Mouse (Mus musculus): ENCODE measurements around the gene Sh3gl2. TPM values are rescaled to one million over a fixed set of nuclear protein-coding genes. Genes with fewer than 3 reads are reported as not detected.
A peak's percentile ranks its signal among the peaks of the same experiment; 100 is the strongest.

The Sh3gl2 gene
- total and polyA plus RNA-seq, 3 experiments, result not detected

DNA sequence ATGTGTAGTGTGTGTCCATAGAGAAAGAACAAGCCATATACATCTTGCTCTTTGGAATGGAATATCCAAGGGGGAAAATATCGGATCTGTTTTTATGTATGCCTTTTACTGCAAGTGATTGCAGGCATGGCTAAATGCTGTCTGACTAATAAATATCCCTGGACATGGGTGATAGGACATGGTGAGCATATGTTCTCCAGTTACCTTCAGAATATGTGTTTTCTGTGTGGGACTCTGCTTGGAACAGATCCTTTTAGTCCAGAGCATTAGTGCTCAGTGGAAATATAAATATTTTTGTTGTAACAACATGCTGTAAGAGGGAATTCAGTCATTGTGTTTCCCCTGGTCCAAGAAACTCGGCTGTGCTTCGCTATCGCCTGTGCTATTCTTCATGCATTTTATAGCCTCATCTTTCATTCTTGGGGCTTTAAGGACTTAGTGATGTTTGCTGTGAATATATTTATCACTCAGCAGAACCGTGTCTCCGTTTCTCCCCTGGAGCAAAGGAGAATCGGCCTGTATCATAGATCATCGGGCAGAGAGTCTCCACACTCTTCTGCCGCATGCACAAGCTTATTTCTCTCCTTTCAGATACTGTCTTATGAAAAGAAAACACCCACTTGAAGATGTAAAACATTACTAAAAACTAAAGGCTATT is 26.4 kb upstream of the Sh3gl2 start:
- no peaks in the 10 kb centered on the region for H3K79me2 ChIP-seq (replicated peaks; ENCODE audit: control insufficient read depth, extremely low read depth, insufficient read depth, poor library complexity, severe bottlenecking)
- TF ChIP-seq EP300 (IDR thresholded peaks at IDR 0.05; ENCODE audit: low read length) (no peak), ETS1 (conservative IDR thresholded peaks at IDR 0.05; ENCODE audit: low read depth, low read length) (no peak), JUN (IDR thresholded peaks at IDR 0.05; ENCODE audit: insufficient read depth, low read depth, low read length) (no peak), BHLHE40 (IDR thresholded peaks at IDR 0.05; ENCODE audit: low read depth, low read length) (no peak), SMC3 (IDR thresholded peaks at IDR 0.05; ENCODE audit: low read depth, low read length) (no peak), NRF1 (IDR thresholded peaks at IDR 0.05; ENCODE audit: low read depth, low read length) (no peak), NELFE (IDR thresholded peaks at IDR 0.05; ENCODE audit: low read depth, low read length) (no peak), JUND (conservative IDR thresholded peaks at IDR 0.05; ENCODE audit: low read depth, low read length) (no peak), MYC (IDR thresholded peaks at IDR 0.05; ENCODE audit: low read depth, low read length) (no peak), RCOR1 (conservative IDR thresholded peaks at IDR 0.05; ENCODE audit: low read depth, low read length) (no peak), MXI1 (IDR thresholded peaks at IDR 0.05; ENCODE audit: low read depth, low read length) (no peak), MAZ (IDR thresholded peaks at IDR 0.05; ENCODE audit: low read depth, low read length) (no peak), ZMIZ1 (IDR thresholded peaks at IDR 0.05; ENCODE audit: low read depth, low read length) (no peak), RAD21 (IDR thresholded peaks at IDR 0.05; ENCODE audit: low read depth, low read length) (no peak), ELF1 (IDR thresholded peaks at IDR 0.05; ENCODE audit: low read depth, low read length) (no peak), USF2 (conservative IDR thresholded peaks at IDR 0.05; ENCODE audit: low read depth, low read length) (no peak), GABPA (IDR thresholded peaks at IDR 0.05; ENCODE audit: insufficient replicate concordance, low read depth, low read length) (no peak), USF1 (IDR thresholded peaks at IDR 0.05; ENCODE audit: low read depth, low read length) (no peak), ZC3H11A (IDR thresholded peaks at IDR 0.05; ENCODE audit: low read depth, low read length) (no peak), PAX5 (IDR thresholded peaks at IDR 0.05; ENCODE audit: low read length) (no peak)
- H3K4me3 ChIP-seq (replicated peaks in 1 of 3; ENCODE audit: low read depth in 2 of 3, low read length in 2 of 3, poor library complexity in 1 of 3), result no peak overlapping the region
- dilution Hi-C loops (cut with MboI; ENCODE audit: extremely low pct_ligation_motif_present, extremely low pct_unique_long_range_greater_than_20kb, low sequenced_read_pairs) (no loop called here), in situ Hi-C loops (cut with MboI; ENCODE audit: low pct_ligation_motif_present, low pct_unique_long_range_greater_than_20kb, low sequenced_read_pairs) (no loop called here)
- no peak overlapping the region for H3K27ac ChIP-seq (ENCODE audit: insufficient read depth, low read depth)
- no peaks in the 10 kb centered on the region for H3K4me1 ChIP-seq (ENCODE audit: control insufficient read depth in 1 of 2, insufficient read depth in 2 of 2)
- no peak overlapping the region for H3K9ac ChIP-seq (ENCODE audit: insufficient read depth, low read depth)
- peaks cover 40% of the 10 kb centered on the region for H3K9me3 ChIP-seq (replicated peaks; ENCODE audit: low read length)
- no peak for DNase-seq (ENCODE audit: extremely low read depth)
- no peaks in the 10 kb centered on the region for H3K27me3 ChIP-seq (replicated peaks)
- H3K36me3 ChIP-seq (replicated peaks in 1 of 2; ENCODE audit: control insufficient read depth in 1 of 2, insufficient read depth in 1 of 2, low read length in 1 of 2), result no peaks in the 10 kb centered on the region
- no peak overlapping the region for H3K4me2 ChIP-seq (ENCODE audit: insufficient read depth, low read depth, poor library complexity, severe bottlenecking)

DNA sequence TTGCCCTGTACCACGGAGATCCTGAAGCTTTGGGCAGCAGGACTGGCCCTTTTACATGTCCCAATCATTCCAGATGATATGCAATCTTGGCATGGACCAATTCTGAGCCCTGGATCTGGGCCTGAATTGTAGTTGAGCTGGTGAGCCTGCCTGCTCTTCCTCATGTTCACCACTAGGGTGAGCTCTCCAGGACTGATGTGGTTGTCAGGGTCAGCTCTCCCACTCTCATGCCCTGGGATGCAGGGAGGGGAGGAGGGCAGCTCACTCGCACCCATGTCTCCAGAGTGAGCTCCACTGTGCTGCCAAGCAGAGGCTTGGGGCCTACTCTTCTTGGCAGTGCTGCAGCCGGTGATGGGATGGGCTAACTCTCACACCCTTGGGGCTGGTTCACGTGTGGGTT is 18.9 kb upstream of the Sh3gl2 start:
- no peaks in the 10 kb centered on the region for H3K27me3 ChIP-seq (replicated peaks)
- no peak overlapping the region for H3K9ac ChIP-seq (ENCODE audit: insufficient read depth, low read depth)
- no peak for DNase-seq (ENCODE audit: extremely low read depth)
- no peak overlapping the region for H3K27ac ChIP-seq (ENCODE audit: insufficient read depth, low read depth)
- H3K9me3 ChIP-seq (replicated peaks; ENCODE audit: low read length), result peaks cover 38% of the 10 kb centered on the region
- H3K4me1 ChIP-seq (ENCODE audit: control insufficient read depth in 1 of 2, insufficient read depth in 2 of 2), result no peaks in the 10 kb centered on the region
- dilution Hi-C loops (cut with MboI; ENCODE audit: extremely low pct_ligation_motif_present, extremely low pct_unique_long_range_greater_than_20kb, low sequenced_read_pairs) (no loop called here), in situ Hi-C loops (cut with MboI; ENCODE audit: low pct_ligation_motif_present, low pct_unique_long_range_greater_than_20kb, low sequenced_read_pairs) (no loop called here)
- H3K79me2 ChIP-seq (replicated peaks; ENCODE audit: control insufficient read depth, extremely low read depth, insufficient read depth, poor library complexity, severe bottlenecking), result no peaks in the 10 kb centered on the region
- H3K4me3 ChIP-seq (replicated peaks in 1 of 3; ENCODE audit: low read depth in 2 of 3, low read length in 2 of 3, poor library complexity in 1 of 3), result peak overlapping the region in 1 of 3 experiments; percentile 3
- TF ChIP-seq JUND (conservative IDR thresholded peaks at IDR 0.05; ENCODE audit: low read depth, low read length) (no peak), SMC3 (IDR thresholded peaks at IDR 0.05; ENCODE audit: low read depth, low read length) (no peak), GABPA (IDR thresholded peaks at IDR 0.05; ENCODE audit: insufficient replicate concordance, low read depth, low read length) (no peak), ZNF384 (IDR thresholded peaks at IDR 0.05; ENCODE audit: low read depth, low read length) (no peak), MYC (IDR thresholded peaks at IDR 0.05; ENCODE audit: low read depth, low read length) (no peak), ETS1 (conservative IDR thresholded peaks at IDR 0.05; ENCODE audit: low read depth, low read length) (no peak), MAFK (IDR thresholded peaks at IDR 0.05; ENCODE audit: insufficient replicate concordance, low read length) (no peak), MAX (IDR thresholded peaks at IDR 0.05; ENCODE audit: low read length) (no peak), SIN3A (IDR thresholded peaks at IDR 0.05; ENCODE audit: low read length) (no peak), NRF1 (IDR thresholded peaks at IDR 0.05; ENCODE audit: low read depth, low read length) (no peak), E2F4 (IDR thresholded peaks at IDR 0.05; ENCODE audit: insufficient replicate concordance, low read depth, low read length) (no peak), POLR2A (IDR thresholded peaks at IDR 0.05; ENCODE audit: low read depth, low read length) (no peak), USF1 (IDR thresholded peaks at IDR 0.05; ENCODE audit: low read depth, low read length) (no peak), PAX5 (IDR thresholded peaks at IDR 0.05; ENCODE audit: low read length) (no peak), EP300 (IDR thresholded peaks at IDR 0.05; ENCODE audit: low read length) (no peak), ELF1 (IDR thresholded peaks at IDR 0.05; ENCODE audit: low read depth, low read length) (no peak), MXI1 (IDR thresholded peaks at IDR 0.05; ENCODE audit: low read depth, low read length) (no peak)
- no peaks in the 10 kb centered on the region for H3K36me3 ChIP-seq (replicated peaks in 1 of 2; ENCODE audit: control insufficient read depth in 1 of 2, insufficient read depth in 1 of 2, low read length in 1 of 2)
- H3K4me2 ChIP-seq (ENCODE audit: insufficient read depth, low read depth, poor library complexity, severe bottlenecking), result no peak overlapping the region
